Mouse (Mus musculus) heart, embryonic 11.5 days (tissue): ENCODE results near the gene Zc3h7b. TPM values are rescaled to one million over a fixed set of nuclear protein-coding genes. Genes with fewer than 3 reads are reported as not detected.

ENCODE experiments used
- ATAC-seq: fragments of 200-750 bp; cut with Nextera tagmentation; replicated peaks from 2 replicates; pipeline ENCODE4 v1.8.0; 2017; ENCODE audit warnings: moderate library complexity; ENCODE audit not compliant: insufficient number of reproducible peaks, low FRiP score, low TSS enrichment
- H3K27ac ChIP-seq: fragments of 300-500 bp; sonication (generic); 2 replicates; pipeline ENCODE4 v1.5.1; 2014; ENCODE audit warnings: mild to moderate bottlenecking, low read depth, low read length
- H3K27me3 ChIP-seq: fragments of 300-500 bp; sonication (generic); 2 replicates; pipeline ENCODE4 v1.6.1; 2014; ENCODE audit warnings: mild to moderate bottlenecking, low read length, mixed read lengths; ENCODE audit not compliant: control insufficient read depth, insufficient read depth
- H3K36me3 ChIP-seq: fragments of 300-500 bp; sonication (generic); 2 replicates; pipeline ENCODE4 v1.6.1; 2014; ENCODE audit warnings: mild to moderate bottlenecking, low read length, moderate library complexity, mixed read lengths; ENCODE audit not compliant: control insufficient read depth, insufficient read depth
- H3K4me1 ChIP-seq: fragments of 300-500 bp; sonication (generic); 2 replicates; pipeline ENCODE4 v1.6.1; 2014; ENCODE audit warnings: low read length; ENCODE audit not compliant: control insufficient read depth, insufficient read depth
- H3K4me2 ChIP-seq: fragments of 300-500 bp; sonication (generic); 2 replicates; pipeline ENCODE4 v1.6.1; 2014; ENCODE audit warnings: mild to moderate bottlenecking, moderate library complexity
- H3K4me3 ChIP-seq: fragments of 300-500 bp; sonication (generic); 2 replicates; pipeline ENCODE4 v1.5.1; 2014; ENCODE audit warnings: low read depth, low read length
- H3K9ac ChIP-seq: fragments of 300-500 bp; sonication (generic); 2 replicates; pipeline ENCODE4 v1.6.1; 2014; ENCODE audit warnings: mild to moderate bottlenecking, low read depth, low read length, moderate library complexity
- H3K9me3 ChIP-seq: fragments of 300-500 bp; sonication (generic); replicated peaks from 2 replicates; pipeline ENCODE4 v1.6.1; 2016; ENCODE audit warnings: low read length; ENCODE audit not compliant: control insufficient read depth
- WGBS: fragments of 180-500 bp; shearing (Covaris S2); extraction: QIAGEN DNeasy Blood & Tissue Kit; methylation state at CpG from one replicate; pipeline ENCODE4 v1.1.7; 2014; ENCODE audit not compliant: insufficient replicate concordance; 5-methylcytosine and 5-hydroxymethylcytosine counted together
- polyA plus RNA-seq: library from polyadenylated mRNA; unstranded; fragments of >200 nt; fragmentation: Nextera tagmentation; extraction: Ambion mirVana; gene quantifications from 2 replicates; pipeline ENCODE4 v1.2.1, GENCODE M21; 2014

The Zc3h7b gene
- polyA plus RNA-seq, 1 experiment from 2014 or later = 36.8 TPM

- Histone ChIP-seq H3K9me3 (no peaks in the 10 kb centered on the region), H3K27me3 (no peaks in the 10 kb centered on the region), H3K27ac (peak overlapping the region; percentile 62), H3K9ac (no peak overlapping the region; the same call in 1 of the 2 replicates), H3K4me2 (peak overlapping the region; percentile 32), H3K36me3 (no peaks in the 10 kb centered on the region), H3K4me1 (peaks cover 16% of the 10 kb centered on the region), H3K4me3 (no peak overlapping the region)
- ATAC-seq = no peak
- 43% methylated on average over 14 of the region's 14 CpGs for WGBS
Observed at GRCm38 (mm10) chr15:81749742-81750141, 4.9 kb downstream of the Zc3h7b start.

- Histone ChIP-seq H3K36me3 (peaks cover 4% of the 10 kb centered on the region; the same call in 1 of the 2 replicates), H3K9ac (no peak overlapping the region), H3K4me1 (peaks cover 13% of the 10 kb centered on the region), H3K9me3 (no peaks in the 10 kb centered on the region), H3K4me3 (no peak overlapping the region), H3K27ac (no peak overlapping the region), H3K4me2 (no peak overlapping the region), H3K27me3 (no peaks in the 10 kb centered on the region)
- no peak for ATAC-seq
- WGBS = 82% methylated on average over 9 of the region's 9 CpGs
Observed at GRCm38 (mm10) chr15:81753669-81754068, 8.8 kb downstream of the Zc3h7b start.

GRCm38 (mm10) chr15:81758701-81759100 is 13.8 kb downstream of the Zc3h7b start:
- Histone ChIP-seq H3K9ac (no peak overlapping the region), H3K9me3 (no peaks in the 10 kb centered on the region), H3K4me2 (no peak overlapping the region), H3K27ac (no peak overlapping the region), H3K4me1 (no peaks in the 10 kb centered on the region), H3K36me3 (peaks cover 4% of the 10 kb centered on the region; the same call in 1 of the 2 replicates), H3K27me3 (no peaks in the 10 kb centered on the region), H3K4me3 (no peak overlapping the region)
- no peak for ATAC-seq
- 86% methylated on average over 5 of the region's 5 CpGs for WGBS

- peaks cover 4% of the 10 kb centered on the region; the same call in 1 of the 2 replicates for H3K36me3 ChIP-seq
- H3K9ac ChIP-seq = no peak overlapping the region
- H3K9me3 ChIP-seq = no peaks in the 10 kb centered on the region
- H3K4me2 ChIP-seq = no peak overlapping the region
- H3K4me3 ChIP-seq = no peak overlapping the region
- no peak for ATAC-seq
- 0 out of 2 replicates have a peak, but pooled peaks cover 5% of the 10 kb centered on the region for H3K4me1 ChIP-seq
- H3K27me3 ChIP-seq = no peaks in the 10 kb centered on the region
- H3K27ac ChIP-seq = no peak overlapping the region
- WGBS = 85% methylated on average over 3 of the region's 3 CpGs
Observed at GRCm38 (mm10) chr15:81759542-81759941, 14.7 kb downstream of the Zc3h7b start.

- no peak for ATAC-seq
- no peak overlapping the region for H3K4me3 ChIP-seq
- H3K27ac ChIP-seq = no peak overlapping the region
- no peak overlapping the region for H3K4me2 ChIP-seq
- 79% methylated on average over 5 of the region's 5 CpGs for WGBS
- H3K9ac ChIP-seq = no peak overlapping the region
- 0 out of 2 replicates have a peak, but pooled peaks cover 6% of the 10 kb centered on the region for H3K4me1 ChIP-seq
- H3K36me3 ChIP-seq = peaks cover 4% of the 10 kb centered on the region; the same call in 1 of the 2 replicates
- H3K9me3 ChIP-seq = no peaks in the 10 kb centered on the region
- no peaks in the 10 kb centered on the region for H3K27me3 ChIP-seq
Observed at GRCm38 (mm10) chr15:81760361-81761079, 15.7 kb downstream of the Zc3h7b start.

- WGBS = 86% methylated on average over 7 of the region's 7 CpGs
- no peak overlapping the region for H3K4me2 ChIP-seq
- no peak for ATAC-seq
- no peaks in the 10 kb centered on the region for H3K9me3 ChIP-seq
- no peaks in the 10 kb centered on the region for H3K36me3 ChIP-seq
- no peak overlapping the region for H3K27ac ChIP-seq
- H3K4me3 ChIP-seq = no peak overlapping the region
- 0 out of 2 replicates have a peak, but pooled peaks cover 6% of the 10 kb centered on the region for H3K4me1 ChIP-seq
- no peaks in the 10 kb centered on the region for H3K27me3 ChIP-seq
- no peak overlapping the region for H3K9ac ChIP-seq
Observed at GRCm38 (mm10) chr15:81761381-81761780, 16.5 kb downstream of the Zc3h7b start.

GRCm38 (mm10) chr15:81761959-81762358 is 17.1 kb downstream of the Zc3h7b start:
- no peak overlapping the region for H3K27ac ChIP-seq
- WGBS = 88% methylated on average over 3 of the region's 3 CpGs

GRCm38 (mm10) chr15:81764573-81764972 is 19.7 kb downstream of the Zc3h7b start:
- H3K4me1 ChIP-seq = 0 out of 2 replicates have a peak, but pooled peaks cover 6% of the 10 kb centered on the region
- H3K9me3 ChIP-seq = no peaks in the 10 kb centered on the region
- no peak overlapping the region for H3K4me3 ChIP-seq
- H3K4me2 ChIP-seq = no peak overlapping the region
- WGBS = 72% methylated on average over 6 of the region's 6 CpGs
- H3K27ac ChIP-seq = 0 out of 2 replicates have a peak overlapping the region, but pooled peaks have one; percentile 15
- ATAC-seq = no peak
- peaks cover 4% of the 10 kb centered on the region; the same call in 1 of the 2 replicates for H3K36me3 ChIP-seq
- no peak overlapping the region for H3K9ac ChIP-seq
- H3K27me3 ChIP-seq = no peaks in the 10 kb centered on the region

More at GRCm38 (mm10) chr15:81761959-81762358, 17.1 kb downstream of the Zc3h7b start:
- H3K36me3 ChIP-seq = no peaks in the 10 kb centered on the region
- 0 out of 2 replicates have a peak, but pooled peaks cover 6% of the 10 kb centered on the region for H3K4me1 ChIP-seq
- no peak for ATAC-seq
- no peaks in the 10 kb centered on the region for H3K9me3 ChIP-seq
- no peak overlapping the region for H3K4me2 ChIP-seq
- H3K9ac ChIP-seq = no peak overlapping the region
- H3K4me3 ChIP-seq = no peak overlapping the region
- H3K27me3 ChIP-seq = no peaks in the 10 kb centered on the region
